Mouse (Mus musculus) liver, postnatal 0 days (tissue): ENCODE measurements around the gene Fxyd5. TPM values are rescaled to one million over a fixed set of nuclear protein-coding genes. Genes with fewer than 3 reads are reported as not detected.

Experiments
- ATAC-seq: fragments of 200-750 bp; cut with Nextera tagmentation; 2 replicates; pipeline ENCODE4 v1.8.0; 2017; ENCODE audit warnings: mild to moderate bottlenecking, moderate library complexity
- DNase-seq: peaks from one replicate; pipeline ENCODE4 v3.0.0-alpha.2; 2016
- H3K27ac ChIP-seq: fragments of 300-500 bp; sonication (generic); 2 replicates; pipeline ENCODE4 v1.5.1; 2014; ENCODE audit warnings: antibody characterized with exemption, moderate library complexity, mild to moderate bottlenecking, low read depth
- H3K27me3 ChIP-seq: fragments of 300-500 bp; sonication (generic); 2 replicates; pipeline ENCODE4 v1.6.1; 2014; ENCODE audit warnings: low read length, control low read depth, mixed read lengths; ENCODE audit not compliant: insufficient read depth
- H3K36me3 ChIP-seq: fragments of 300-500 bp; sonication (generic); replicated peaks from 2 replicates; pipeline ENCODE4 v1.6.1; 2014; ENCODE audit warnings: mild to moderate bottlenecking, control low read depth, low read length, moderate library complexity, mixed read lengths; ENCODE audit not compliant: insufficient read depth
- H3K4me1 ChIP-seq: fragments of 300-500 bp; sonication (generic); 2 replicates; pipeline ENCODE4 v1.6.1; 2014; ENCODE audit warnings: antibody characterized with exemption, mild to moderate bottlenecking, control low read depth; ENCODE audit not compliant: insufficient read depth
- H3K4me2 ChIP-seq: fragments of 300-500 bp; sonication (generic); 2 replicates; pipeline ENCODE4 v1.6.1; 2014; ENCODE audit warnings: low read depth, mild to moderate bottlenecking, low read length, moderate library complexity, mixed read lengths
- H3K4me3 ChIP-seq: fragments of 300-500 bp; sonication (generic); 2 replicates; pipeline ENCODE4 v1.5.1; 2014; ENCODE audit warnings: low read depth, low read length
- H3K9ac ChIP-seq: fragments of 300-500 bp; sonication (generic); replicated peaks from 2 replicates; pipeline ENCODE4 v1.6.1; 2014; ENCODE audit warnings: mild to moderate bottlenecking, moderate library complexity
- H3K9me3 ChIP-seq: fragments of 300-500 bp; sonication (generic); 2 replicates; pipeline ENCODE4 v1.6.1; 2016; ENCODE audit warnings: mild to moderate bottlenecking, control low read depth, low read length, mixed read lengths
- CTCF ChIP-seq: sonication (generic); IDR thresholded peaks from 2 replicates; pipeline ENCODE4 v1.5.1; 2016; ENCODE audit warnings: antibody characterized with exemption, low read depth
- EP300 ChIP-seq: IDR thresholded peaks from 2 replicates; pipeline ENCODE4 v1.6.1; 2016; ENCODE audit warnings: antibody characterized with exemption, low read depth, mild to moderate bottlenecking
- WGBS: fragments of 180-500 bp; shearing (Covaris S2); extraction: QIAGEN DNeasy Blood & Tissue Kit; methylation state at CpG from one replicate; pipeline ENCODE4 v1.1.7; 2014; ENCODE audit not compliant: insufficient replicate concordance; 5-methylcytosine and 5-hydroxymethylcytosine counted together
- polyA plus RNA-seq: library from polyadenylated mRNA; unstranded; fragments of >200 nt; fragmentation: Nextera tagmentation; extraction: Ambion mirVana; gene quantifications from 2 replicates; pipeline ENCODE4 v1.2.1, GENCODE M21; 2015

The Fxyd5 gene
- polyA plus RNA-seq, 1 experiment from 2014 or later, result 29.4 TPM

DNA sequence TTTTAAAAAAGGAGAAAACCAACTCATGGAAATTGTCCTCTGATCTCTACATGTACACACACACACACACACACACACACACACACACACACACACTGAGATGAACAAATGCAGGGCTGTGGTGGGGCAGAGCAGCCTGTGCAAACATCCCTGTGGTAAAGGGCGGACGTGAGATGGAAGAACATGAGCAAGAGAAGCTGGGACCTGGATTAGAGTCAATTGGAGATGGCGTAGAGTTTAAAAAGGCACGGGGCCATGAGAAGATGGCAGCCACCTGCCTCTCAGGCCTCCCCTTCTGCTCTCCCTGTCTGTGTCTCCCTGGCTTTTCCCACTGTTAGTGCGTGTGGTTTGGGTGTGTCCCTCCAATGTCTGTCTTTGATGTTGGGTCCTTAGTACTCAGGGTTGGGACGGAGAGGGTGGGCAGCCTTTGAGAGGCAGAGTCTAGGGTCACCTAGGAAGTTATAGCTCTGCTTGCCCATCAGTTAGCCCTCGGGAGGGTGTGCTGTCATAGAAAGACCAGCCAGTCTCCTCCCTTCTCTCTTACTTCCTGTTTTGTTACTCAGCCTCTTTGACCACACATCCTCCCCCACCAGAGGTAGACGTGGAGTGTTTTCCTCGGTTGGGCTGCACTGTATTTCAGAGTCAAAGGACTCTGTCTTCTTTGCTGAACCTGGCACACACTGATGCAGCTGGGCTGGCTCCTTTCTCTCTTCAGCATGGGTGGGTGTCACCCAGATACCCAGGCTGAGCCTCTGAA is 8.7 kb downstream of the Fxyd5 start:
- peaks cover 13% of the 10 kb centered on the region for H3K4me1 ChIP-seq
- H3K36me3 ChIP-seq, result no peaks in the 10 kb centered on the region
- peak; percentile 52 for ATAC-seq
- DNase-seq, result peak; percentile 42
- no peak overlapping the region for H3K4me3 ChIP-seq
- H3K9ac ChIP-seq, result no peak overlapping the region
- WGBS, result 36% methylated on average over 9 of the region's 9 CpGs
- TF ChIP-seq CTCF (no peak), EP300 (no peak)
- H3K9me3 ChIP-seq, result no peaks in the 10 kb centered on the region
- H3K27ac ChIP-seq, result peak overlapping the region; percentile 72
- no peaks in the 10 kb centered on the region for H3K27me3 ChIP-seq
- H3K4me2 ChIP-seq, result 0 out of 2 replicates have a peak overlapping the region, but pooled peaks have one; percentile 4

DNA sequence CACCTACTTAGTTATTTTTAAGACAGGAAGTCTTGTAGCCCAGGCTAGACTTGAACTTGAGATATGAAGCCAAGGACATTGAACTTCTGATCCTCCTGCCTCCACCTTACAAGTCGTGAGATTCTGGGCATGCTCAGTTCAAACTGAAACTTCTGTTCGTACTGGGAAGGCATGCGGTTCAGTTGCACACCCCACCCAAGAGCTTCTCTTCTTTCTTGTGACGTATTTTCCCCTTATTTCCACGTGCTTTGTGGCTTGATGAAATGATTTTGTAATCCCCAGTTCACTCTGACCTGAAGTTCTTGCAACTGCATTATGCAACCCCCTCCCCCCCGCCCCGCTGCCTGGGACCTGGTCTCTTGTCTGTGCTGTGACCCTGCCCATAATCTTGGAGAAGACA is 10.6 kb downstream of the Fxyd5 start:
- no peaks in the 10 kb centered on the region for H3K36me3 ChIP-seq
- no peaks in the 10 kb centered on the region for H3K9me3 ChIP-seq
- H3K4me1 ChIP-seq, result peaks cover 13% of the 10 kb centered on the region
- H3K4me2 ChIP-seq, result no peak overlapping the region
- ATAC-seq (peak; percentile 47), DNase-seq (peak; percentile 63)
- TF ChIP-seq CTCF (no peak), EP300 (peak; percentile 39; the same call in 1 of the 2 replicates)
- WGBS, result 44% methylated on average over 7 of the region's 7 CpGs
- peak overlapping the region; percentile 25; the same call in 1 of the 2 replicates for H3K27ac ChIP-seq
- no peak overlapping the region for H3K9ac ChIP-seq
- no peak overlapping the region for H3K4me3 ChIP-seq
- H3K27me3 ChIP-seq, result no peaks in the 10 kb centered on the region

DNA sequence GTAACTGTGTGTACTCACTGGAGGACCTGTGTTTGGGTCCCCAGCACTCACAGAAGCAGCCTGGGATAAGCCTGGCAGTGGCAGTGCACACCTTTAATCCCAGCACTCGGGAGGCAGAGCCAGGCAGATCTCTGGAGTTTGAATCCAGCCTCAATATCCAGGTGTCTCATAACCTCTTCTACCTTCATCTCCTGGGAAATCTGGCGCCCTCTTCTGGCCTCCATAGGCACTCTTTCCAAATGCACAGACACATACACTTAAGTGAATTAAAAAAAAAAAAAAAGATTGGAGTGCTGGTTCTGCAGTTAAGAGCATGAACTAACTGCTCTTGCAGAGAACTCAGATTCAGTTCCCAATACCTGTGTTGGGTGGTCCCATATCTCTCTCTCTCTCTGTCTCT is 11.6 kb downstream of the Fxyd5 start:
- ATAC-seq (no peak), DNase-seq (no peak)
- Histone ChIP-seq H3K4me2 (no peak overlapping the region), H3K36me3 (no peaks in the 10 kb centered on the region), H3K4me1 (peaks cover 13% of the 10 kb centered on the region), H3K9me3 (no peaks in the 10 kb centered on the region), H3K27ac (no peak overlapping the region), H3K4me3 (no peak overlapping the region), H3K9ac (no peak overlapping the region), H3K27me3 (no peaks in the 10 kb centered on the region)
- TF ChIP-seq CTCF (peak; percentile 41), EP300 (no peak)
- 71% methylated on average over 2 of the region's 2 CpGs for WGBS

DNA sequence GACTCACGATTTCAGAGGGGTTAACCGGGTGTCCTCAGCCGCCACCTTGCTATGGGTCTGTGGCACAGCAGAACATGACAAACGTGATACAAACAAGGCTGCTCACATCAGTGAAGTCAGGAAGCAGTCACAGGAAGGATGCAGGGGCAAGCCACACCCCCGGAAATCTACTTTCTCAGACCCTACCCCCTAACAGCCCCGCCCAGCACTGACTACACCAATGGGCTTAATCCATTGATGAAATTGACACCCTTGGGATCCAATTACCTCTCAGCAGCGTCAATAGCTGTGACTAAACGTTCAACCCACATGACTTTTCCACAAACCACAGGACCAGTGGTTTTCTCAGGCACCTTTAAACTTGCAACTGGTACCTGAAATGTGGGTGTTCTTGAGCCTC is 13.7 kb downstream of the Fxyd5 start:
- ATAC-seq, result no peak
- 63% methylated on average over 8 of the region's 8 CpGs for WGBS

DNA sequence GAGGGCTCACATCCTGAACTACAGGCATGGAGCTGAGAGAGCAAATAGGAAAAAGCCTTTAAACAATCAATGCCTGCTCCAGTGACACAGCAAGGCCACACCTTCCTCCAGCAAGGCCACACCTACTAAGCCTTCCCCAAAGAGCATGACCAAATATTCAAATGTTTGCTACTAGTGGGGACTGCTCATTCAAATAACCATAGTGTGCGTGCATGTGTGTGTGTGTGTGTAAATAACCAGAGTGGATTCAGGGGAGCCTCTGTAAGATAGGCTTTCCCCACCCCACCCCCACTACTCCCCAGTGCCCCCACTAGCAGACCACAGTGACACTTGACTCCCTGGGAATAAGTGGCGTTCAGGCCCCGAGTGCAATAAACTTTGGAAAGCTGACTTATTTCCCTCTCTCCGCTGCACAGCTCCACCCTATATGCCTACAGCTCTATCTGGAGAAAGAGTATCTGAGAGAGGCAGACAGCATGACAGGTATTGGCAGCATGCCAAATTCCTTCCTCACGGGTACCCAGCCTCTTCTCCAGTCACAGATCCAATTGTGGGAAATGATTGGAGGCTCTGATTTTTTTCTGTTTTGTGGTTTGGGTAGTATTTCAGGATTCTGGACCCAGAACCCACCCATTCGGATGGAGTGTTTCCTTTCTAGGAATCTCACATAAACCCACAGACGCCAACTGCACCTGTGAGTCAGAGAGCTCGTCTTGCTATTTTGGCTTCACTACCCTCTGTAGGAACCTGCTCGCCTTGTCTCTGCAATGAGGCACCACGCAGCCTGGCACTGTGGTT is 25.0 kb downstream of the Fxyd5 start:
- Histone ChIP-seq H3K27me3 (no peaks in the 10 kb centered on the region), H3K4me2 (no peak overlapping the region), H3K4me3 (no peak overlapping the region), H3K4me1 (peaks cover 4% of the 10 kb centered on the region), H3K36me3 (no peaks in the 10 kb centered on the region), H3K9me3 (no peaks in the 10 kb centered on the region), H3K27ac (no peak overlapping the region), H3K9ac (no peak overlapping the region)
- DNase-seq, result no peak
- 50% methylated on average over 10 of the region's 10 CpGs for WGBS
- peak; percentile 61 for ATAC-seq
- TF ChIP-seq CTCF (no peak), EP300 (no peak)

More for the DNA sequence above, 13.7 kb downstream of the Fxyd5 start:
- H3K36me3 ChIP-seq, result no peaks in the 10 kb centered on the region
- DNase-seq, result no peak
- TF ChIP-seq CTCF (no peak), EP300 (no peak)
- H3K9me3 ChIP-seq, result no peaks in the 10 kb centered on the region
- no peaks in the 10 kb centered on the region for H3K27me3 ChIP-seq
- H3K4me3 ChIP-seq, result no peak overlapping the region
- H3K4me2 ChIP-seq, result no peak overlapping the region
- H3K27ac ChIP-seq, result no peak overlapping the region
- H3K9ac ChIP-seq, result no peak overlapping the region
- H3K4me1 ChIP-seq, result peaks cover 7% of the 10 kb centered on the region

DNA sequence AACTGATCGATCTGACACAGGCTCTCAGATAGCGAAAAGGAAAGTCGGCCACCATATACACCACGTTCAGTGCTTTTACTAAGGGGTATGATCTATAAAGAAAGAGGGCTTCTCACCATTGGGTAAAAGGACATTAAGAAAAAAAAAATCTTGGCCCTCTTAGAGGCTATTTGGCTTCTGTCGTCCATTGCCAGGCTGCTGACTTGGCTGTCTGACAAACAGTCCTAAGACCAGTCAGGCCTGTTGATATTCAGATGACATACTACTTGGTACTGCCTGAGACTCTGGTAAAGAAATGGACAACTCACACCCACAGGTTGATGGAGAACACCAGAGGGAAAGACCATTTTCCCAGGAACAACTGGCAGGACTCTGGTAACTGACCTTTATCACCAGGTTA is 29.3 kb downstream of the Fxyd5 start:
- H3K9me3 ChIP-seq, result no peaks in the 10 kb centered on the region
- no peak overlapping the region for H3K4me3 ChIP-seq
- ATAC-seq, result no peak
- WGBS, result 83% methylated on average over 5 of the region's 5 CpGs
- no peak for DNase-seq
- H3K9ac ChIP-seq, result no peak overlapping the region
- no peak for TF ChIP-seq CTCF
- no peak for TF ChIP-seq EP300
- H3K27me3 ChIP-seq, result no peaks in the 10 kb centered on the region
- no peak overlapping the region for H3K4me2 ChIP-seq
- H3K36me3 ChIP-seq, result no peaks in the 10 kb centered on the region
- peaks cover 4% of the 10 kb centered on the region for H3K4me1 ChIP-seq
- no peak overlapping the region for H3K27ac ChIP-seq
